Mouse (Mus musculus) lung, postnatal 0 days (tissue): ENCODE data around the gene Hif3a. TPM values are rescaled to one million over a fixed set of nuclear protein-coding genes. Genes with fewer than 3 reads are reported as not detected.
A peak's percentile ranks its signal among the peaks of the same experiment; 100 is the strongest.
"Not testable (repeated sequence)": the region's sequence is repeated elsewhere in the genome, so short reads cannot be mapped to it uniquely, and the experiment has no call there.

Experiments
- ATAC-seq: fragments of 200-750 bp; cut with Nextera tagmentation; 2 replicates; pipeline ENCODE4 v1.8.0; 2017; ENCODE audit warnings: moderate library complexity
- DNase-seq: peaks from one replicate; pipeline ENCODE4 v3.0.0-alpha.2; 2016; ENCODE audit warnings: low spot score
- H3K27ac ChIP-seq: fragments of 300-500 bp; sonication (generic); 2 replicates; pipeline ENCODE4 v1.5.1; 2014; ENCODE audit warnings: antibody characterized with exemption, mild to moderate bottlenecking, low read length, mixed read lengths
- H3K27me3 ChIP-seq: fragments of 300-500 bp; sonication (generic); replicated peaks from 2 replicates; pipeline ENCODE4 v1.6.1; 2014; ENCODE audit warnings: low read length, mixed read lengths; ENCODE audit not compliant: insufficient read depth
- H3K36me3 ChIP-seq: fragments of 300-500 bp; sonication (generic); 2 replicates; pipeline ENCODE4 v1.6.1; 2014; ENCODE audit warnings: low read length, mixed read lengths; ENCODE audit not compliant: insufficient read depth
- H3K4me1 ChIP-seq: fragments of 300-500 bp; sonication (generic); 2 replicates; pipeline ENCODE4 v1.6.1; 2014; ENCODE audit warnings: antibody characterized with exemption, low read depth, low read length, mixed read lengths; ENCODE audit not compliant: insufficient read depth
- H3K4me2 ChIP-seq: fragments of 300-500 bp; sonication (generic); replicated peaks from 2 replicates; pipeline ENCODE4 v1.6.1; 2014; ENCODE audit warnings: low read depth, mild to moderate bottlenecking, low read length, moderate library complexity, mixed read lengths
- H3K4me3 ChIP-seq: fragments of 300-500 bp; sonication (generic); 2 replicates; pipeline ENCODE4 v1.5.1; 2014; ENCODE audit warnings: low read depth, low read length
- H3K9ac ChIP-seq: fragments of 300-500 bp; sonication (generic); replicated peaks from 2 replicates; pipeline ENCODE4 v1.6.1; 2014; ENCODE audit warnings: low read depth, mild to moderate bottlenecking
- H3K9me3 ChIP-seq: fragments of 300-500 bp; sonication (generic); 2 replicates; pipeline ENCODE4 v1.6.1; 2016; ENCODE audit warnings: low read length, mixed read lengths
- CTCF ChIP-seq: IDR thresholded peaks from 2 replicates; pipeline ENCODE4 v1.5.1; 2016; ENCODE audit warnings: antibody characterized with exemption, mild to moderate bottlenecking
- EP300 ChIP-seq: IDR thresholded peaks from 2 replicates; pipeline ENCODE4 v1.6.1; 2016; ENCODE audit warnings: antibody characterized with exemption, mild to moderate bottlenecking, control low read depth
- WGBS: fragments of 180-500 bp; shearing (Covaris S2); extraction: QIAGEN DNeasy Blood & Tissue Kit; methylation state at CpG from one replicate; pipeline ENCODE4 v1.1.7; 2014; 5-methylcytosine and 5-hydroxymethylcytosine counted together
- polyA plus RNA-seq: library from polyadenylated mRNA; unstranded; fragments of >200 nt; fragmentation: Nextera tagmentation; extraction: Ambion mirVana; gene quantifications from 2 replicates; pipeline ENCODE4 v1.2.1, GENCODE M21; 2015

Gene Hif3a
- polyA plus RNA-seq, 1 experiment from 2014 or later: 8.2 TPM

GRCm38 (mm10) chr7:17078076-17078654 is 15.9 kb upstream of the Hif3a start:
- Histone ChIP-seq H3K4me1 (no peaks in the 10 kb centered on the region), H3K27me3 (no peaks in the 10 kb centered on the region), H3K9ac (no peak overlapping the region), H3K9me3 (no peaks in the 10 kb centered on the region), H3K4me3 (no peak overlapping the region), H3K27ac (no peak overlapping the region), H3K4me2 (no peak overlapping the region), H3K36me3 (no peaks in the 10 kb centered on the region)
- ATAC-seq (no peak), DNase-seq (no peak)
- WGBS: 76% methylated on average over 7 of the region's 7 CpGs
- no peak for TF ChIP-seq EP300
- TF ChIP-seq CTCF: no peak

GRCm38 (mm10) chr7:17076542-17076941 is 14.3 kb upstream of the Hif3a start:
- no peak overlapping the region for H3K4me3 ChIP-seq
- no peak overlapping the region for H3K27ac ChIP-seq
- no peaks in the 10 kb centered on the region for H3K9me3 ChIP-seq
- no peak overlapping the region for H3K4me2 ChIP-seq
- no peaks in the 10 kb centered on the region for H3K27me3 ChIP-seq
- 94% methylated on average over 1 of the region's 1 CpGs for WGBS
- TF ChIP-seq CTCF (no peak), EP300 (no peak)
- no peak overlapping the region for H3K9ac ChIP-seq
- DNase-seq: no peak
- ATAC-seq: no peak
- no peaks in the 10 kb centered on the region for H3K4me1 ChIP-seq
- no peaks in the 10 kb centered on the region for H3K36me3 ChIP-seq

GRCm38 (mm10) chr7:17073904-17074615 is 11.8 kb upstream of the Hif3a start, which contains the start of gene Psg16:
TSS of gene Psg16 (plus strand) at chr7:17074040.
- Histone ChIP-seq H3K4me2 (no peak within 1 kb of the TSS), H3K9ac (no peak within 1 kb of the TSS), H3K27ac (no peak within 1 kb of the TSS), H3K36me3 (no peaks in the 10 kb centered on the region), H3K9me3 (no peaks in the 10 kb centered on the region), H3K4me1 (no peaks in the 10 kb centered on the region), H3K4me3 (no peak within 1 kb of the TSS), H3K27me3 (no peaks in the 10 kb centered on the region)
- WGBS: 59% methylated on average over 23 of the region's 23 CpGs
- peak; percentile 94 for TF ChIP-seq CTCF
- TF ChIP-seq EP300: no peak
- DNase-seq: peak; percentile 61
- no peak; the same call in 1 of the 2 replicates for ATAC-seq

- WGBS: 66% methylated on average over 5 of the region's 5 CpGs
- ATAC-seq (no peak), DNase-seq (no peak)
- TF ChIP-seq CTCF: no peak
- no peak for TF ChIP-seq EP300
- Histone ChIP-seq H3K36me3 (no peaks in the 10 kb centered on the region), H3K4me2 (no peak overlapping the region), H3K4me3 (no peak overlapping the region), H3K9me3 (no peaks in the 10 kb centered on the region), H3K9ac (no peak overlapping the region), H3K27ac (no peak overlapping the region), H3K27me3 (no peaks in the 10 kb centered on the region), H3K4me1 (no peaks in the 10 kb centered on the region)
Observed at GRCm38 (mm10) chr7:17073513-17073903, 11.3 kb upstream of the Hif3a start.

DNA sequence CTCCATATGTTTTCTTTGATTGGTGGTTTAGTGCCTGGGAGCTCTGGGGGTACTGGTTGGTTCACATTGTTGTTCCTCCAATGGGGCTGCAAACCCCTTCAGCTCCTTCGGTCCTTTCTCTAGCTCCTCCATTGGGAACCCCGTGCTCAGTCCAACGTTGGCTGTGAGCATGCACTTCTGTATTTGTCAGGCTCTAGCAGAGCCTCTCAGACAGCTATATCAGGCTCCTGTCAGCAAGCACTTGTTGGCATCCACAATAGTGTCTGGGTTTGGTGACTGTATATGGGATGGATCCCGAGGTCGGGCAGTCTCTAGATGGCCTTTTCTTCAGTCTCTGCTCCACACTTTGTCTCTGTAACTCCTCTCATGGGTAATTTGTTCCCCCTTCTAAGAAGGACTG is 5.4 kb upstream of the Hif3a start:
- not testable (repeated sequence) for DNase-seq, H3K9me3 ChIP-seq, H3K4me2 ChIP-seq, H3K27me3 ChIP-seq, H3K27ac ChIP-seq, H3K36me3 ChIP-seq, H3K4me3 ChIP-seq, H3K4me1 ChIP-seq, H3K9ac ChIP-seq, ATAC-seq
- 55% methylated on average over 5 of the region's 5 CpGs for WGBS

- no peak overlapping the region for H3K4me3 ChIP-seq
- ATAC-seq (no peak), DNase-seq (no peak)
- no peak overlapping the region for H3K9ac ChIP-seq
- no peak for TF ChIP-seq EP300
- TF ChIP-seq CTCF: no peak
- no peaks in the 10 kb centered on the region for H3K27me3 ChIP-seq
- H3K4me2 ChIP-seq: no peak overlapping the region
- H3K27ac ChIP-seq: no peak overlapping the region
- no peaks in the 10 kb centered on the region for H3K36me3 ChIP-seq
- H3K4me1 ChIP-seq: no peaks in the 10 kb centered on the region
- no peaks in the 10 kb centered on the region for H3K9me3 ChIP-seq
Observed at GRCm38 (mm10) chr7:17067000-17067399, 4.8 kb upstream of the Hif3a start.
